In the genomic region with DNA sequence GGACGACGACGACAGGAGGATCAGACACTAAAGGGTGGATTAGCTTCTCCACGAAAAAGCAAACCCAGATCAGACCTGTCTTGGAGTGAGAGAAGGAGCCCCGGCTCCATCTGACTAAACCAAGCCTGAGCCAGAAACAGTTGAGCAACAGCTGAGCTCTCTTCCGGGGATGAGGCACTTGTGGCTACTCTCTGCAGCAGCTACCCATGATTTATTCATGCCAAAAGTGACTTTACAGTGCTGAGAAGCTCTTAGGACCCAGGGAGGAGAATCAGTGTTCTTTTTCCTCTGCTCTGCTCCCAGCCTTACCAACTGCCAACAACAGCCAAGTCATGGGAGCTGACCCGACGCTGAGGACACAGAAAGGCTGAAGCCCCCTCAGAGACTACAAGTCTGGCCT, we compare ENCODE assay signal across 8 mouse cellular contexts. TPM values are rescaled to one million over a fixed set of nuclear protein-coding genes. Genes with fewer than 3 reads are reported as not detected.
A peak's percentile ranks its signal among the peaks of the same experiment; 100 is the strongest.
DNase-seq lines count a peak whose midpoint lies in the region; ATAC-seq and TF ChIP-seq lines count a peak whose summit lies in the region.

No protein-coding gene starts in this region.

- no peaks in the 10 kb centered on the region for H3K9me3 ChIP-seq in intestine, postnatal 0 days (ENCODE audit: control insufficient read depth)
- no peaks in the 10 kb centered on the region for H3K9me3 ChIP-seq in intestine, embryonic 16.5 days (ENCODE audit: control insufficient read depth, low read length)

- peak overlapping the region; percentile 22 for H3K27ac ChIP-seq in intestine, postnatal 0 days (ENCODE audit: low read depth, low read length)
- H3K27ac ChIP-seq in intestine, embryonic 16.5 days (ENCODE audit: low read length) = no peak overlapping the region

- H3K9ac ChIP-seq in intestine, postnatal 0 days (ENCODE audit: low read depth, low read length) = no peak overlapping the region
- no peak overlapping the region for H3K9ac ChIP-seq in intestine, embryonic 16.5 days (ENCODE audit: low read depth, low read length)

- no peaks in the 10 kb centered on the region for H3K27me3 ChIP-seq in intestine, postnatal 0 days (replicated peaks; ENCODE audit: control insufficient read depth, insufficient read depth, low read length)
- H3K27me3 ChIP-seq in intestine, embryonic 16.5 days (replicated peaks; ENCODE audit: control insufficient read depth, insufficient read depth, low read length) = no peaks in the 10 kb centered on the region

- no peak overlapping the region for H3K4me2 ChIP-seq in intestine, postnatal 0 days (replicated peaks; ENCODE audit: low read depth)
- no peak overlapping the region for H3K4me2 ChIP-seq in intestine, embryonic 16.5 days (ENCODE audit: low read depth, low read length)

- H3K4me1 ChIP-seq in intestine, postnatal 0 days (replicated peaks; ENCODE audit: control insufficient read depth, insufficient read depth, low read length) = peaks cover 10% of the 10 kb centered on the region; the same call in 1 of the 2 replicates
- peaks cover 6% of the 10 kb centered on the region for H3K4me1 ChIP-seq in intestine, embryonic 16.5 days (ENCODE audit: control insufficient read depth, insufficient read depth, low read length)

- no peak for TF ChIP-seq CTCF in intestine, postnatal 0 days (IDR thresholded peaks at IDR 0.05; ENCODE audit: low read depth)

- H3K36me3 ChIP-seq in intestine, postnatal 0 days (ENCODE audit: control insufficient read depth, insufficient read depth) = peaks cover 17% of the 10 kb centered on the region
- no peaks in the 10 kb centered on the region for H3K36me3 ChIP-seq in intestine, embryonic 16.5 days (ENCODE audit: control insufficient read depth, insufficient read depth, low read length)

- 52% methylated on average over 8 of the region's 8 CpGs for WGBS in intestine, postnatal 0 days
- 62% methylated on average over 8 of the region's 8 CpGs for WGBS in intestine, embryonic 16.5 days

- no peak overlapping the region for H3K4me3 ChIP-seq in intestine, postnatal 0 days (ENCODE audit: low read depth, low read length)
- no peak overlapping the region for H3K4me3 ChIP-seq in intestine, embryonic 16.5 days (ENCODE audit: low read length)

- peak; percentile 41 for DNase-seq in Muller cell, postnatal 12 days (ENCODE audit: inconsistent ontology term)
- peak; percentile 57 for DNase-seq in adrenal gland, postnatal 10 days
- DNase-seq in kidney, postnatal 14 days = peak; percentile 50
- no peak for DNase-seq in right cerebral cortex, adult 2 months (ENCODE audit: low spot score in 2 of 2)
- no peak for DNase-seq in right cerebral cortex, postnatal 36 days (ENCODE audit: low spot score in 2 of 2)
- no peak for DNase-seq in layer of hippocampus, postnatal 14 days (ENCODE audit: low spot score in 2 of 2)

- no peak for ATAC-seq in intestine, postnatal 0 days
- no peak for ATAC-seq in intestine, embryonic 16.5 days

RNA-seq across cellular contexts. Expression of gene Snx1, which starts 9.5 kb away (rescaled TPM):
- polyA plus RNA-seq in intestine, postnatal 0 days (2015; fragmentation: Nextera tagmentation; extraction: Ambion mirVana) = 122 and 133 TPM in 2 replicates
- 149 and 155 TPM in 2 replicates for polyA plus RNA-seq in intestine, embryonic 16.5 days (2015; fragmentation: Nextera tagmentation; extraction: Ambion mirVana)
- total RNA-seq in adrenal gland, postnatal 10 days (2021) = 10 to 100 TPM; 72.3 to 81.3 TPM
- total RNA-seq in layer of hippocampus, postnatal 14 days (2021) = 10 to 100 TPM; 68.5 to 70.6 TPM

RNA-seq across cellular contexts. Expression of gene Ciao2a, which starts 9.5 kb away (rescaled TPM):
- 201 and 207 TPM in 2 replicates for polyA plus RNA-seq in intestine, postnatal 0 days (2015; fragmentation: Nextera tagmentation; extraction: Ambion mirVana)
- 203 and 219 TPM in 2 replicates for polyA plus RNA-seq in intestine, embryonic 16.5 days (2015; fragmentation: Nextera tagmentation; extraction: Ambion mirVana)
- total RNA-seq in adrenal gland, postnatal 10 days (2021) = 10 to 100 TPM; 89.9 to 97.4 TPM
- total RNA-seq in layer of hippocampus, postnatal 14 days (2021) = 10 to 100 TPM; 25.7 to 26.2 TPM

RNA-seq across cellular contexts. Expression of gene Dapk2, which starts 41.1 kb away (rescaled TPM):
- polyA plus RNA-seq in intestine, postnatal 0 days (2015; fragmentation: Nextera tagmentation; extraction: Ambion mirVana) = 14.7 and 16.9 TPM in 2 replicates
- 6.8 and 8.0 TPM in 2 replicates for polyA plus RNA-seq in intestine, embryonic 16.5 days (2015; fragmentation: Nextera tagmentation; extraction: Ambion mirVana)
- total RNA-seq in adrenal gland, postnatal 10 days (2021) = 10 to 100 TPM in 1 of 2 experiments, 1 to 10 TPM in 1; 8.3 to 12.4 TPM
- 1 to 10 TPM in 1 of 2 experiments, under 1 TPM in 1; 0.71 to 1.1 TPM for total RNA-seq in layer of hippocampus, postnatal 14 days (2021)

RNA-seq across cellular contexts. Expression of gene Snx22, which starts 47.4 kb away (rescaled TPM):
- 0.98 and 1.4 TPM in 2 replicates for polyA plus RNA-seq in intestine, postnatal 0 days (2015; fragmentation: Nextera tagmentation; extraction: Ambion mirVana)
- polyA plus RNA-seq in intestine, embryonic 16.5 days (2015; fragmentation: Nextera tagmentation; extraction: Ambion mirVana) = 1.2 and 1.9 TPM in 2 replicates
- 1 to 10 TPM in 1 of 2 experiments, under 1 TPM in 1; 0.66 to 1.9 TPM for total RNA-seq in adrenal gland, postnatal 10 days (2021)
- 1 to 10 TPM; 7.2 to 9.0 TPM for total RNA-seq in layer of hippocampus, postnatal 14 days (2021)

RNA-seq across cellular contexts. Expression of gene Ppib, which starts 56.9 kb away (rescaled TPM):
- polyA plus RNA-seq in intestine, postnatal 0 days (2015; fragmentation: Nextera tagmentation; extraction: Ambion mirVana) = 440 and 508 TPM in 2 replicates
- polyA plus RNA-seq in intestine, embryonic 16.5 days (2015; fragmentation: Nextera tagmentation; extraction: Ambion mirVana) = 645 and 681 TPM in 2 replicates
- 100 to 1,000 TPM; 364 to 402 TPM for total RNA-seq in adrenal gland, postnatal 10 days (2021)
- 100 to 1,000 TPM; 252 to 276 TPM for total RNA-seq in layer of hippocampus, postnatal 14 days (2021)

Comparison
In these comparisons a context has a peak if more than half of its experiments do, and no peak if none do; other contexts are left out.
1. DNase-seq: peak in Muller cell, postnatal 12 days (single experiment), adrenal gland, postnatal 10 days (single experiment) and kidney, postnatal 14 days (single experiment); none in right cerebral cortex, adult 2 months (0 of 2), right cerebral cortex, postnatal 36 days (0 of 2) and layer of hippocampus, postnatal 14 days (0 of 2).
2. RNA of gene Dapk2, which starts 41.1 kb away (total RNA-seq): 8.3 to 12.4 TPM in adrenal gland, postnatal 10 days; 0.71 to 1.1 TPM in layer of hippocampus, postnatal 14 days; every median in the first group is over 4 times any median in the second.